18 mouse cellular contexts compared by ENCODE assay signal in the genomic region with DNA sequence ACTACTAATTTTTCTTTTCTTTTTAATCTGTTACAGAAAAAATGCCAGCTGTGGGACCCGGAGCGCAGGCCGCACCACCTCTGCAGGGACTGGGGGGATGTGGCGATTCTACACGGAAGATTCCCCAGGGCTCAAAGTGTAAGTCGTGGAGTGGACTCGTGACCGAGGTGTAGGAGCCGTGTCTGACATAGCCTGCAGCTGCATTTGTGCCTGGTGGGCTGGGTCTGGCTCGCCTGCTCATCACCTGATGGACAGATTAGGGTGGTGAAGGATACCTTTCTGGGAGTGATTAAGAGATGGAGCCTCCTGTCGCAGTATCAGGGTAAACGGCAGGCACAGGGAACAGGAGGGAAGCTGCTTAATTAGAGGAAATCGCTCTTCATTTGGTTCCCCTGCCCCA.
"Had no signal": no experiment of that assay in that cellular context is flagged by ENCODE, and none has a peak within 500 bp of the region (broad histone marks: within the 10 kb centered on the region; RNA-seq: fewer than 3 reads in every experiment).

No protein-coding gene starts in this region.

- DNase-seq: lung, adult 18-20 months; lung, embryonic 14.5 days; lung, postnatal 10 days; lung, postnatal 4 days; midbrain, embryonic 14.5 days; retina, postnatal 1 day; right cerebral cortex, adult 18-20 months; right cerebral cortex, postnatal 25 days; right cerebral cortex, postnatal 4 days; spleen, adult 18-20 months; thymus, adult 18-20 months; thymus, postnatal 14 days; thymus, postnatal 36 days had no signal

- H3K27ac ChIP-seq: midbrain, embryonic 10.5 days; midbrain, embryonic 12.5 days; neural tube, embryonic 13.5 days; neural tube, embryonic 15.5 days had no signal

- H3K9me3 ChIP-seq: midbrain, embryonic 10.5 days; midbrain, embryonic 12.5 days; neural tube, embryonic 13.5 days; neural tube, embryonic 15.5 days had no signal

- H3K4me3 ChIP-seq: midbrain, embryonic 10.5 days; midbrain, embryonic 12.5 days; myocyte; neural tube, embryonic 13.5 days; neural tube, embryonic 15.5 days had no signal

- H3K27me3 ChIP-seq: midbrain, embryonic 12.5 days; neural tube, embryonic 13.5 days; neural tube, embryonic 15.5 days had no signal
